Mouse (Mus musculus) embryonic facial prominence, embryonic 10.5 days (tissue): Measurements from ENCODE around the gene Cep295nl. TPM values are rescaled to one million over a fixed set of nuclear protein-coding genes. Genes with fewer than 3 reads are reported as not detected.
A peak's percentile ranks its signal among the peaks of the same experiment; 100 is the strongest.

Experiments
- DNase-seq: peaks from one replicate; pipeline ENCODE4 v3.0.0-alpha.2; 2017; ENCODE audit warnings: low spot score
- H3K27ac ChIP-seq: fragments of 300-500 bp; sonication (generic); replicated peaks from 2 replicates; pipeline ENCODE4 v1.5.1; 2016; ENCODE audit warnings: mild to moderate bottlenecking
- H3K27me3 ChIP-seq: fragments of 300-500 bp; sonication (generic); replicated peaks from 2 replicates; pipeline ENCODE4 v1.6.1; 2016; ENCODE audit warnings: low read depth, mild to moderate bottlenecking; ENCODE audit not compliant: poor library complexity, severe bottlenecking
- H3K36me3 ChIP-seq: fragments of 300-500 bp; sonication (generic); replicated peaks from 2 replicates; pipeline ENCODE4 v1.6.1; 2016; ENCODE audit warnings: mild to moderate bottlenecking, moderate library complexity
- H3K4me1 ChIP-seq: fragments of 300-500 bp; sonication (generic); 2 replicates; pipeline ENCODE4 v1.6.1; 2016
- H3K4me3 ChIP-seq: fragments of 300-500 bp; sonication (generic); 2 replicates; pipeline ENCODE4 v1.5.1; 2016; ENCODE audit warnings: mild to moderate bottlenecking, moderate library complexity
- H3K9me3 ChIP-seq: fragments of 300-500 bp; sonication (generic); 2 replicates; pipeline ENCODE4 v1.6.1; 2016; ENCODE audit warnings: mild to moderate bottlenecking
- WGBS: fragments of 180-500 bp; shearing (Covaris S2); methylation state at CpG from one replicate; pipeline ENCODE4 v1.1.7; 2016; 5-methylcytosine and 5-hydroxymethylcytosine counted together
- polyA plus RNA-seq: library from polyadenylated mRNA; unstranded; fragments of >200 nt; fragmentation: Nextera tagmentation; extraction: Ambion mirVana; gene quantifications from 2 replicates; pipeline ENCODE4 v1.2.1, GENCODE M21; 2016

Gene Cep295nl
- polyA plus RNA-seq, 1 experiment from 2014 or later, result 0.56 TPM

DNA sequence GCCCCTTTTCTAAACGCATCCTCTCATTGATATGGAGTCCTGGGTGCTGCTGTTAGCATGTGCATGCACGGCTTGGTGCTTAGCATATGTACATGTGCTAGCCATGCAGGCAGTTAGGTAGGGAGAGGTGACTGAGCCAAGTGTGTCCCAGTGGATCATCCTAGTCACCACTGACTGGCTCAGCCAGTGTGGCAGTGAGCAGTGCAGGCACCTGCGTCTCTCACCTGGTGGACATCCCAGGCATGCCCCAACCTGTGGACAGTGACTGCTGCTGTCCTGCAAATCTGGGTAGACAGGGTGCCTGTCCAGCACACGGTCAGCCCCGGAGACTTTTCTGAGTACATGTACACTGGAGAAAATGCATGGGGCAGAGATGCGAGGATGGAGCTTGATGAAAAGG, 13.8 kb downstream of the Cep295nl start:
- no peaks in the 10 kb centered on the region for H3K27me3 ChIP-seq
- no peak for DNase-seq
- peaks cover 71% of the 10 kb centered on the region for H3K36me3 ChIP-seq
- no peak overlapping the region for H3K4me3 ChIP-seq
- H3K27ac ChIP-seq, result no peak overlapping the region; the same call in 1 of the 2 replicates
- 0 out of 2 replicates have a peak, but pooled peaks cover 6% of the 10 kb centered on the region for H3K9me3 ChIP-seq
- peaks cover 53% of the 10 kb centered on the region for H3K4me1 ChIP-seq
- 90% methylated on average over 6 of the region's 6 CpGs for WGBS

DNA sequence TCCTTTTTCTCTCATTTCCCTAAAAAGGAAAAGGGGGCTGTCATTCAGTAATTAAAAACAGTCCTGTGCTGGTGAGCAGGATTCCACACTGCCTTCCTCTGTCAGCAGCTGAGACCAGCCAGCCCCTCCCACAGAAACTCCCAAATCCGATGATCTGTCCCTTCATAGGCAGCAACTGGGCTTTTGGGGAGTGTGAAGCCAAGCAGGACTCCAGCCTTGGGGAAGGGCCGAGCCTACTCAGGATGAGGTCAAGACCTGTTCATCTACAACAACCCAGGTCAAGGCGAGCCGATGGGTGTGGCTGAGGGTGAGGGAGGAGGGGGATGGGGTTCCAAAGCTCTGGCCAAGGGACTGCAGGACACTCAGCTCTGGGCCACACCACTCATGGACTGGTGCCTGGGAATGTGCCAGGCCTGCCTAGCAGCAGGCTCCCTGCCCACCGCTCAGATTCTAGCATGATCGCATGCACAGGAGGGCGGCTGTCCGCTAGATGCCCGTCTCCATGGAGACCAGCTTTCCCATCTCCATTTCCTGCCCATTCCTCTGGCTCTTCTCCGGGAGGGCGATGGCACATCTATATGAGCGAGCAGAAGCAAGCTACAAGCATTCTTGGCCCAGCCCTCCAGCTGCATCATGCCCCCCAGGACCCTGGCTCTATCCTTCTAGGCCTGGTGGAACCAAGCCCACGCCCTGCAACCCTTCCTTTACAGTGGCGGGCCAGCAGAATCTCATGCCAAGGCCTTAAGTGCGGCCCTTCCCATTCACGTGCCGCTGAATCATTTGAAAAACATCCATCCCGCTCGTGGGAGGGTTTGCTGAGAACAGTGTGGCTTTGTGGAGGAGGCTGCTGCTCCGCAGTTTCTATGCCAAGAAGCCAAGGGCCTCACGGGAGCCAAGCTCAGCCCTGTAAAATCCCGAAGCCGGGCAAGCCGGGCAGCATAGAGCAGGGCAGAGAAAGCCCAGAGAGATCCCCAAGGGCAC, 15.0 kb downstream of the Cep295nl start:
- peak overlapping the region; percentile 29; the same call in 1 of the 2 replicates for H3K4me3 ChIP-seq
- H3K36me3 ChIP-seq, result peaks cover 59% of the 10 kb centered on the region
- peaks cover 53% of the 10 kb centered on the region for H3K4me1 ChIP-seq
- WGBS, result 76% methylated on average over 24 of the region's 24 CpGs
- peak overlapping the region; percentile 80 for H3K27ac ChIP-seq
- no peaks in the 10 kb centered on the region for H3K27me3 ChIP-seq
- H3K9me3 ChIP-seq, result 0 out of 2 replicates have a peak, but pooled peaks cover 6% of the 10 kb centered on the region
- DNase-seq, result peak; percentile 62

DNA sequence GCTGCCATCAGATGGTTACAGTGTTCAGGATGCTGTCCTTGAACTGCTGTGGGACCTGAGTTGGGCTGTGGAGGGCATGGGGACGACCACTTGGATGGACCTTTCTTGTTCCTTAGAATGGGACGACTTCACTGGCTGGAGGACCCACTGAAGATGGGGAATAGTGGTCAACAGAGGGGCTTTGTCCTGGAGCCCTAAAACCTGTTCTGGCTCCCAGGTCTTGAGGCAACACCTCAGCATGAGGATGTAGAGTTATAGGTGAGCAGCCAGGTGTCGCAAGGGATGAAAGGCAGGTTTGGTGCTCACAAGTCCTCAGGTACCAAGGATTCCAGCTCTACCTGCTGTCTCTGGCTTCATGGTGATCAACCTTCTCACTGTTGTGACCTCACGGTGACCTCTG, 15.8 kb downstream of the Cep295nl start:
- no peaks in the 10 kb centered on the region for H3K27me3 ChIP-seq
- H3K9me3 ChIP-seq, result 0 out of 2 replicates have a peak, but pooled peaks cover 6% of the 10 kb centered on the region
- peak overlapping the region; percentile 80 for H3K27ac ChIP-seq
- H3K4me3 ChIP-seq, result peak overlapping the region; percentile 29; the same call in 1 of the 2 replicates
- no peak for DNase-seq
- H3K4me1 ChIP-seq, result peaks cover 60% of the 10 kb centered on the region
- H3K36me3 ChIP-seq, result peaks cover 54% of the 10 kb centered on the region
- 82% methylated on average over 4 of the region's 4 CpGs for WGBS

DNA sequence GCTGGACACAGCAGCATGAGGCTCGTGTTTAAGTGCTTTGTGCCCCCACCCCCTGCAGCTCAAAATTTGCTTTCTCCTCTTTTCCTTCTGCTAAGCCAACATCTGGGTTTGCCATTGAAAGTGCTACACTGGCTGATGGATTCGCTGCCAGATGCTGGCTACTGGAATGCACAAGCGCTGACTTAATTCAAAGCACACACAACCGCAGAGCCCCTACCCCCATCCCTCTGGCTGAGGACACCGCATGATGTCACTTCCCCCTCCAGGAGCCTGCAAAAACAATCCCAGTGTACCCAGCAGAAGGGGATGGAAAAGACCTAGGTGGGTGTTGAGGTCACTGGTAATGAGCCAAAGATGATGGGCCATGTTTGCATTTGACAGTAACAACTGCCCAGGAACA, 17.8 kb downstream of the Cep295nl start:
- Histone ChIP-seq H3K27ac (peak overlapping the region; percentile 73), H3K9me3 (0 out of 2 replicates have a peak, but pooled peaks cover under 1% of the 10 kb centered on the region), H3K4me3 (no peak overlapping the region), H3K4me1 (peaks cover 60% of the 10 kb centered on the region), H3K27me3 (no peaks in the 10 kb centered on the region), H3K36me3 (peaks cover 51% of the 10 kb centered on the region)
- 52% methylated on average over 5 of the region's 5 CpGs for WGBS
- peak; percentile 69 for DNase-seq

DNA sequence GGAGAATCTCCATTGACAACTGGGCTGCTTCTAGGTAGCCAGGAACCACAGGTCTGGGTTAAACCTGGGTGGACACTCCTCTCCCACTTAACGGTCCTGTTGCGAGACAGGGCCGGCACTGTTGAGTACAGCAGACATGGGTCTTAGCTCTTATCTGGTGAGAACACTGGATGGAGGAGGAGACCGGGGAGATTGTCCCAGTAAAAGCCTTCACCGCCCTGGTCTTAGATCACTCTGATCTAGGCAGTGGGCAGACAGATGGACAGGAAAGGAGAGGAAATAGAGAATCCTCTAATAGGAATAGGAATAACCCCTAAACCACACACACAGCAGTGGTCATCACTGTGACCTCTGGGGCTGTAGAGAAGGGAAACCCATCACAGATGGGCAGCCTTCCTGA, 18.3 kb downstream of the Cep295nl start:
- 85% methylated on average over 5 of the region's 5 CpGs for WGBS
- Histone ChIP-seq H3K27ac (peak overlapping the region; percentile 73), H3K27me3 (no peaks in the 10 kb centered on the region), H3K36me3 (peaks cover 54% of the 10 kb centered on the region), H3K9me3 (no peaks in the 10 kb centered on the region), H3K4me3 (no peak overlapping the region), H3K4me1 (peaks cover 60% of the 10 kb centered on the region)
- no peak for DNase-seq

DNA sequence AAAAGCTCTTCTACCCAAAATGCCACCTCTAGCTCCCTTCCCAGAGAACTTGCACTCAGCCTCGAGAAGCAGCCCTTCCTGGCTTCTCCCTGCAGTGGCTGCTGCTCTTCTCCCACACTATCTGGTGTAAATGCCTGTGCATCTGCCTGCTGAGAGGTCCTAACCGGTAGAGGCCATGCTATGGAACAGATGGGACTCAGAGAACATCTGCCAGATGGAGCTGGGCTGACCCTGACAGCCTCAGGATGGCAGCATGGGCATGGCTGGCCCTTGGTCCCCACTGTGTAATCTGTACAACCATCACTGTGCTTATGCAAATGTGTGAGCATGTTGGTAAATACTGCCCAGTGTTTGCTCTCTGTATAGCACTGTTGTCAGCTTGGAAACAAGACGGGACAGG, 19.7 kb downstream of the Cep295nl start:
- no peak overlapping the region for H3K27ac ChIP-seq

DNA sequence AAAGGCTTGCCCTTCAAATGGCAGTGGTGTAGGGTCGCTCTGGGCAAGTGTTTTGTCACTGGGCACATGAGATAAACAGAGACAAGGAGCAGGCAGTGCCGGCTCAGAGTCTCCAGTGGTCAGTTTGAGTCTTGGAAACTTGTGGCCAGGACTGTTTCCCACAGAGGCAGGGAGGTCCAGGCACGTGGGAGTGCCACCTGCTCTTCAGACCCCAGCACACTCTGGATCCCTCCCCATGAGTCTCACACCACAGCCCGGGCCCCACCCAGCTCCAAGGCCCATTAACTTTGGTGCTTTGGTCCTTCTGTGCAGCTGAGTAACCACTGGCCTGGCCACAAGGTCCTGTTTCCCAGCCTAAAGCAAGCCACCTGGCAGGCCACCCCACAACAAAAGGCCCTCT, 20.3 kb downstream of the Cep295nl start:
- no peak for DNase-seq
- Histone ChIP-seq H3K36me3 (peaks cover 57% of the 10 kb centered on the region), H3K4me1 (peaks cover 42% of the 10 kb centered on the region), H3K27ac (no peak overlapping the region), H3K9me3 (no peaks in the 10 kb centered on the region), H3K4me3 (no peak overlapping the region), H3K27me3 (no peaks in the 10 kb centered on the region)
- WGBS, result 75% methylated on average over 4 of the region's 4 CpGs

More for the DNA sequence above, 19.7 kb downstream of the Cep295nl start:
- Histone ChIP-seq H3K4me1 (peaks cover 49% of the 10 kb centered on the region), H3K36me3 (peaks cover 54% of the 10 kb centered on the region), H3K4me3 (no peak overlapping the region), H3K27me3 (no peaks in the 10 kb centered on the region), H3K9me3 (no peaks in the 10 kb centered on the region)
- WGBS, result 72% methylated on average over 3 of the region's 3 CpGs
- no peak for DNase-seq

- WGBS, result 84% methylated on average over 7 of the region's 7 CpGs
- Histone ChIP-seq H3K4me3 (no peak overlapping the region), H3K36me3 (peaks cover 59% of the 10 kb centered on the region), H3K9me3 (no peaks in the 10 kb centered on the region), H3K4me1 (peaks cover 37% of the 10 kb centered on the region), H3K27me3 (no peaks in the 10 kb centered on the region), H3K27ac (no peak overlapping the region)
- no peak for DNase-seq
Measured at GRCm38 (mm10) chr11:118321500-118321899, 20.8 kb downstream of the Cep295nl start.

GRCm38 (mm10) chr11:118318678-118319077, 23.6 kb downstream of the Cep295nl start:
- 59% methylated on average over 5 of the region's 5 CpGs for WGBS
- H3K27me3 ChIP-seq, result no peaks in the 10 kb centered on the region
- H3K9me3 ChIP-seq, result no peaks in the 10 kb centered on the region
- peaks cover 71% of the 10 kb centered on the region for H3K36me3 ChIP-seq
- peak; percentile 47 for DNase-seq
- H3K27ac ChIP-seq, result no peak overlapping the region
- peaks cover 13% of the 10 kb centered on the region for H3K4me1 ChIP-seq
- no peak overlapping the region for H3K4me3 ChIP-seq

DNA sequence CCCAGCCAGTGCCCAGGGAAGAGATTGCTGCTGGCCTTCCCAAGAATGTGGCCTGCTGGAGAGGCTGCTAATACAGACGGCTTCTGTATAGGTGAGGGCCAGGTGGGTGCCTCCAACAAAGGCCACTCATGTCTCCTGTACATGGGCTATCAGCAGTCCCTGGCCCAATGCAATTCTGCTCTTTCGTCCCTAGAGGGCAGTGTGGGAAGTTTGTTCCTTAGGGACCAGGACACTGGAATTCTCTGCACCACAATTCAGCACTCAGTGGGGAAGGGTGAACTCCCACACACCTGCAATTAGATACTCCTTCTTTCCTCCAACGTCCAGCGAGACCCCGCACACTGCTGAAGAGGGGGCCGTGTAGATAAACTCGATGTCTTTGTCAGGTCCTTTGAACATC, 25.2 kb downstream of the Cep295nl start:
- Histone ChIP-seq H3K36me3 (peaks cover 87% of the 10 kb centered on the region), H3K4me3 (no peak overlapping the region), H3K9me3 (no peaks in the 10 kb centered on the region), H3K27ac (no peak overlapping the region), H3K27me3 (no peaks in the 10 kb centered on the region), H3K4me1 (peaks cover 6% of the 10 kb centered on the region)
- peak; percentile 48 for DNase-seq
- 23% methylated on average over 7 of the region's 7 CpGs for WGBS

GRCm38 (mm10) chr11:118316231-118316806, 26.0 kb downstream of the Cep295nl start:
- H3K27me3 ChIP-seq, result no peaks in the 10 kb centered on the region
- H3K4me1 ChIP-seq, result no peaks in the 10 kb centered on the region
- no peaks in the 10 kb centered on the region for H3K9me3 ChIP-seq
- H3K4me3 ChIP-seq, result no peak overlapping the region
- DNase-seq, result no peak
- H3K36me3 ChIP-seq, result peaks cover 91% of the 10 kb centered on the region
- no peak overlapping the region for H3K27ac ChIP-seq
- 92% methylated on average over 8 of the region's 8 CpGs for WGBS

- H3K9me3 ChIP-seq, result peaks cover 22% of the 10 kb centered on the region
- 84% methylated on average over 6 of the region's 6 CpGs for WGBS
- no peak overlapping the region for H3K4me3 ChIP-seq
- H3K36me3 ChIP-seq, result peaks cover 93% of the 10 kb centered on the region
- no peaks in the 10 kb centered on the region for H3K4me1 ChIP-seq
- no peak for DNase-seq
- H3K27me3 ChIP-seq, result no peaks in the 10 kb centered on the region
- no peak overlapping the region for H3K27ac ChIP-seq
Measured at GRCm38 (mm10) chr11:118312132-118312723, 30.1 kb downstream of the Cep295nl start.
